Mouse (Mus musculus) right cerebral cortex, adult 18-20 months (tissue): ENCODE measurements around the gene Med16.

Experiments used
- DNase-seq: peaks from one replicate; pipeline ENCODE4 v3.0.0; 2022; ENCODE audit warnings: mixed read lengths

Med16 gene

GRCm38 (mm10) chr10:79858416-79859074 is 50.2 kb downstream of the Med16 start:
- DNase-seq: peak; percentile 85

- DNase-seq: no peak
Measured at GRCm38 (mm10) chr10:79857894-79858293, 50.8 kb downstream of the Med16 start.

GRCm38 (mm10) chr10:79857452-79857811 is 51.3 kb downstream of the Med16 start:
- DNase-seq: no peak

- DNase-seq: no peak
Measured at GRCm38 (mm10) chr10:79856704-79857451, 51.8 kb downstream of the Med16 start.

GRCm38 (mm10) chr10:79856280-79856679 is 52.4 kb downstream of the Med16 start:
- DNase-seq: no peak

- no peak for DNase-seq
Measured at GRCm38 (mm10) chr10:79855558-79856184, 53.1 kb downstream of the Med16 start.

- DNase-seq: no peak
Measured at GRCm38 (mm10) chr10:79854801-79855541, 53.8 kb downstream of the Med16 start.

- DNase-seq: peak; percentile 99
Measured at GRCm38 (mm10) chr10:79853860-79854795, 54.6 kb downstream of the Med16 start, which contains the start of gene Ptbp1. TSS of gene Ptbp1 (plus strand) at chr10:79854427.

- peak; percentile 80 for DNase-seq
Measured at GRCm38 (mm10) chr10:79853392-79853791, 55.3 kb downstream of the Med16 start.

- no peak for DNase-seq
Measured at GRCm38 (mm10) chr10:79852827-79853226, 55.9 kb downstream of the Med16 start.

GRCm38 (mm10) chr10:79852107-79852789 is 56.5 kb downstream of the Med16 start:
- DNase-seq: no peak

GRCm38 (mm10) chr10:79851653-79852052 is 57.1 kb downstream of the Med16 start:
- DNase-seq: no peak

GRCm38 (mm10) chr10:79849941-79850628 is 58.6 kb downstream of the Med16 start:
- DNase-seq: no peak

- DNase-seq: no peak
Measured at GRCm38 (mm10) chr10:79846553-79846952, 62.2 kb downstream of the Med16 start.
